Mouse (Mus musculus): Measurements from ENCODE around the gene Snn. TPM values are rescaled to one million over a fixed set of nuclear protein-coding genes. Genes with fewer than 3 reads are reported as not detected.

The Snn gene
- total and polyA plus RNA-seq, 3 experiments = 34.0 to 93.8 (median 53.1) TPM

DNA sequence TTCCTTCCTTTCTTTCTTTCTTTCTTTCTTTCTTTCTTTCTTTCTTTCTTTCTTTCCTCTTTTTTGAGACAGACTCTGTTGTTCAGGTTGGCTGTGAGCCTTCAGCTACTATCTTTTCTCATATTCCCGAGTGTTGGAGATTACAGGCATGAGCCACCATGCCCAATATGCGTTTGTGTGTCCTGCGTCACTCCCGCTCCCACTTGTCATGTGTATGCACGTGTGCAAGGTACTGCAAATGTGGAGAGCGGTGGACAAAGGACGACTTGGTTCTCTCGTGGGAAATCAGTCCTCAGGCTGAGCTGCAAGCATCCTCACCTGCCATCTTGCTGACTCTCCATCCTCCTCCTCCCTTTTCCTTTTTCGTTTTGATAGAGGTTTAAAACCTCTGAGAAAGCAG lies 25.5 kb upstream of the Snn start:
- Histone ChIP-seq H3K4me1 (ENCODE audit: control insufficient read depth in 1 of 2, insufficient read depth in 2 of 2) (peaks cover 8 to 38% of the 10 kb centered on the region in 2 experiments), H3K27ac (ENCODE audit: insufficient read depth, low read depth) (peak overlapping the region; percentile 15; the same call in 1 of the 2 replicates), H3K36me3 (replicated peaks in 1 of 2; ENCODE audit: control insufficient read depth in 1 of 2, insufficient read depth in 1 of 2, low read length in 1 of 2) (peaks cover 0 to 26% of the 10 kb centered on the region in 2 experiments), H3K9ac (ENCODE audit: insufficient read depth, low read depth) (peak overlapping the region; percentile 47), H3K27me3 (replicated peaks) (no peaks in the 10 kb centered on the region), H3K4me2 (ENCODE audit: insufficient read depth, low read depth, poor library complexity, severe bottlenecking) (peak overlapping the region; percentile 92), H3K9me3 (replicated peaks; ENCODE audit: low read length) (no peaks in the 10 kb centered on the region), H3K4me3 (replicated peaks in 1 of 3; ENCODE audit: low read depth in 2 of 3, low read length in 2 of 3, poor library complexity in 1 of 3) (peak overlapping the region; percentile 52 to 67 (median 59)), H3K79me2 (replicated peaks; ENCODE audit: control insufficient read depth, extremely low read depth, insufficient read depth, poor library complexity, severe bottlenecking) (no peaks in the 10 kb centered on the region)
- dilution Hi-C loops (cut with MboI; ENCODE audit: extremely low pct_ligation_motif_present, extremely low pct_unique_long_range_greater_than_20kb, low sequenced_read_pairs) (no loop called here), in situ Hi-C loops (cut with MboI; ENCODE audit: low pct_ligation_motif_present, low pct_unique_long_range_greater_than_20kb, low sequenced_read_pairs) (loop anchor here (5.0 kb wide), 1 partner anchor 262 kb away; no protein-coding TSS in a partner anchor)
- peak; percentile 79; the same call in 1 of the 2 replicates for TF ChIP-seq MXI1 (IDR thresholded peaks at IDR 0.05; ENCODE audit: low read depth, low read length)
- TF ChIP-seq E2F4 (IDR thresholded peaks at IDR 0.05; ENCODE audit: insufficient replicate concordance, low read depth, low read length) = no peak
- TF ChIP-seq TBP (conservative IDR thresholded peaks at IDR 0.05; ENCODE audit: low read depth, low read length) = 0 out of 2 replicates have a peak, but pooled peaks have one; percentile 6
- 0 out of 2 replicates have a peak, but pooled peaks have one; percentile 1 for TF ChIP-seq ZNF384 (IDR thresholded peaks at IDR 0.05; ENCODE audit: low read depth, low read length)
- TF ChIP-seq MAX (IDR thresholded peaks at IDR 0.05; ENCODE audit: low read length) = peak; percentile 63; the same call in 1 of the 2 replicates
- TF ChIP-seq BHLHE40 (IDR thresholded peaks at IDR 0.05; ENCODE audit: low read depth, low read length) = peak; percentile 86
- TF ChIP-seq IRF4 (IDR thresholded peaks at IDR 0.05; ENCODE audit: low read depth, low read length) = peak; percentile 5; the same call in 1 of the 2 replicates
- no peak for TF ChIP-seq SIN3A (IDR thresholded peaks at IDR 0.05; ENCODE audit: low read length)
- peak; percentile 33; the same call in 1 of the 2 replicates for TF ChIP-seq RCOR1 (conservative IDR thresholded peaks at IDR 0.05; ENCODE audit: low read depth, low read length)
- DNase-seq (ENCODE audit: extremely low read depth) = peak; percentile 54

DNA sequence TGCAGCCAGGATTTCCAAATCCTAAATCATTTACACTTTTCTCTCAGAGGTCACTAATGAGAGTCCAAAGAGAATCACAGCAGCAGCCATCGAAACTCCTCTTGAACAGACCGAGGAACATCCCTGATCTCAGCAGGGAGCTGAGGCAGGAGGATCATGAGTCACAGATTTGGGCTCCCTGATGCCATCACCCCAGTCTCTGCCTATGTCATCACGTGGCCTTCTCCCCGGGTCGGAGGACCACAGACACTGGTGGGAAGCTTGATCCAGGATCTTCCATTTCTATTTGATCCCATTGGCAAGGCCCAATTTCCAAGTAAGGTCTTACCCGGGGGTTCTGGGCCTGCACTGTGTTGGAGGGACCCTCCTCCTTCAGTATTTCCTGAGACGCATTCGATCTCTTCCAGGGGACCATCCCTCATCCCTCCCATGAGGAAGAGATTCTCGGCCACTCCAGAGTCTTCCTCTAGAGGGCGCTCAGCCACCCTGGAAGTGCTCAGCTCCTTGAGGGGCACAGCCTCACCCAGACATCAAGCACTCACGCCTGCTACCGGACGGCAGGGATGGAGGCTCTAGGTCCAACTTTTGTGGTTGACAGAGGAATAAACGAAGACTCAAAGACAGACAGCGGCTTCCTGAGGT lies 24.8 kb upstream of the Snn start:
- Histone ChIP-seq H3K9ac (ENCODE audit: insufficient read depth, low read depth) (peak overlapping the region; percentile 47), H3K27ac (ENCODE audit: insufficient read depth, low read depth) (no peak overlapping the region), H3K27me3 (replicated peaks) (no peaks in the 10 kb centered on the region), H3K4me2 (ENCODE audit: insufficient read depth, low read depth, poor library complexity, severe bottlenecking) (peak overlapping the region; percentile 92), H3K36me3 (replicated peaks in 1 of 2; ENCODE audit: control insufficient read depth in 1 of 2, insufficient read depth in 1 of 2, low read length in 1 of 2) (peaks cover 0 to 20% of the 10 kb centered on the region in 2 experiments), H3K9me3 (replicated peaks; ENCODE audit: low read length) (no peaks in the 10 kb centered on the region), H3K4me3 (replicated peaks in 1 of 3; ENCODE audit: low read depth in 2 of 3, low read length in 2 of 3, poor library complexity in 1 of 3) (peak overlapping the region; percentile 52 to 67 (median 59)), H3K79me2 (replicated peaks; ENCODE audit: control insufficient read depth, extremely low read depth, insufficient read depth, poor library complexity, severe bottlenecking) (no peaks in the 10 kb centered on the region), H3K4me1 (ENCODE audit: control insufficient read depth in 1 of 2, insufficient read depth in 2 of 2) (peaks cover 11 to 42% of the 10 kb centered on the region in 2 experiments)
- dilution Hi-C loops (cut with MboI; ENCODE audit: extremely low pct_ligation_motif_present, extremely low pct_unique_long_range_greater_than_20kb, low sequenced_read_pairs) = no loop called here
- in situ Hi-C loops (cut with MboI; ENCODE audit: low pct_ligation_motif_present, low pct_unique_long_range_greater_than_20kb, low sequenced_read_pairs) = loop anchor here (5.0 kb wide), 1 partner anchor 261 kb away; no protein-coding TSS in a partner anchor
- DNase-seq (ENCODE audit: extremely low read depth) = peak; percentile 96
- TF ChIP-seq SIN3A (IDR thresholded peaks at IDR 0.05; ENCODE audit: low read length) = peak; percentile 95
- peak; percentile 88 for TF ChIP-seq MAX (IDR thresholded peaks at IDR 0.05; ENCODE audit: low read length)
- peak; percentile 93 for TF ChIP-seq ZC3H11A (IDR thresholded peaks at IDR 0.05; ENCODE audit: low read depth, low read length)
- peak; percentile 96 for TF ChIP-seq MAZ (IDR thresholded peaks at IDR 0.05; ENCODE audit: low read depth, low read length)
- peak; percentile 82 for TF ChIP-seq TCF12 (IDR thresholded peaks at IDR 0.05; ENCODE audit: low read depth, low read length)
- TF ChIP-seq TBP (conservative IDR thresholded peaks at IDR 0.05; ENCODE audit: low read depth, low read length) = peak; percentile 13
- no peak for TF ChIP-seq ZKSCAN1 (IDR thresholded peaks at IDR 0.05; ENCODE audit: borderline replicate concordance, low read depth, low read length)
- 0 out of 2 replicates have a peak, but pooled peaks have one; percentile 43 for TF ChIP-seq KAT2A (IDR thresholded peaks at IDR 0.05; ENCODE audit: insufficient replicate concordance, low read length)
- peak; percentile 90 to 99 for TF ChIP-seq CTCF (conservative IDR thresholded peaks at IDR 0.05 in 1 of 2, IDR thresholded peaks at IDR 0.05 in 1 of 2; ENCODE audit: low read depth in 2 of 2, low read length in 2 of 2)
- no peak for TF ChIP-seq EP300 (IDR thresholded peaks at IDR 0.05; ENCODE audit: low read length)
- no peak for TF ChIP-seq E2F4 (IDR thresholded peaks at IDR 0.05; ENCODE audit: insufficient replicate concordance, low read depth, low read length)
- TF ChIP-seq USF2 (conservative IDR thresholded peaks at IDR 0.05; ENCODE audit: low read depth, low read length) = peak; percentile 77
- TF ChIP-seq ZMIZ1 (IDR thresholded peaks at IDR 0.05; ENCODE audit: low read depth, low read length) = peak; percentile 40; the same call in 1 of the 2 replicates
- peak; percentile 99 for TF ChIP-seq SMC3 (IDR thresholded peaks at IDR 0.05; ENCODE audit: low read depth, low read length)
- peak; percentile 38; the same call in 1 of the 2 replicates for TF ChIP-seq JUND (conservative IDR thresholded peaks at IDR 0.05; ENCODE audit: low read depth, low read length)
- TF ChIP-seq RAD21 (IDR thresholded peaks at IDR 0.05; ENCODE audit: low read depth, low read length) = peak; percentile 99
- TF ChIP-seq POLR2AphosphoS2 (IDR thresholded peaks at IDR 0.05; ENCODE audit: low read depth, low read length) = no peak
- TF ChIP-seq ELF1 (IDR thresholded peaks at IDR 0.05; ENCODE audit: low read depth, low read length) = peak; percentile 82
- TF ChIP-seq MYC (IDR thresholded peaks at IDR 0.05; ENCODE audit: low read depth, low read length) = peak; percentile 93
- TF ChIP-seq MXI1 (IDR thresholded peaks at IDR 0.05; ENCODE audit: low read depth, low read length) = peak; percentile 91
- no peak for TF ChIP-seq UBTF (IDR thresholded peaks at IDR 0.05; ENCODE audit: low read depth, low read length)
- TF ChIP-seq POLR2A (IDR thresholded peaks at IDR 0.05; ENCODE audit: low read depth, low read length) = 0 out of 2 replicates have a peak, but pooled peaks have one; percentile 39
- TF ChIP-seq MEF2A (IDR thresholded peaks at IDR 0.05; ENCODE audit: borderline replicate concordance, low read depth, low read length) = peak; percentile 82; the same call in 1 of the 2 replicates
- TF ChIP-seq CHD2 (IDR thresholded peaks at IDR 0.05; ENCODE audit: low read length) = no peak
- peak; percentile 74; the same call in 1 of the 2 replicates for TF ChIP-seq CHD1 (IDR thresholded peaks at IDR 0.05; ENCODE audit: low read depth, low read length)
- no peak for TF ChIP-seq JUN (IDR thresholded peaks at IDR 0.05; ENCODE audit: insufficient read depth, low read depth, low read length)

Measured in CH12.LX (cell line).